Mouse (Mus musculus) layer of hippocampus, adult 6 months (tissue): Measurements from ENCODE around the gene Vmn1r130. TPM values are rescaled to one million over a fixed set of nuclear protein-coding genes. Genes with fewer than 3 reads are reported as not detected.

Experiments used
- long read RNA-seq, 2 experiments: library from polyadenylated mRNA; unstranded; transcript quantifications; one replicate each; pipeline ENCODE4 v2.0.0; 2019 to 2020
- polyA plus RNA-seq: library from polyadenylated mRNA; unstranded; fragments of <200 nt; fragmentation: Nextera tagmentation; gene quantifications from 2 replicates; pipeline ENCODE4 v1.2.3, GENCODE M21; 2021

Gene Vmn1r130
- polyA plus RNA-seq, result not detected in 2 replicates
- long read RNA-seq, experiment 1, result 0 reads
- long read RNA-seq, experiment 2, result 0 reads

GRCm38 (mm10) chr7:21511480-21511879, at the start of gene Vmn1r130:
TSS of gene Vmn1r130 (plus strand) at chr7:21511780.

DNA sequence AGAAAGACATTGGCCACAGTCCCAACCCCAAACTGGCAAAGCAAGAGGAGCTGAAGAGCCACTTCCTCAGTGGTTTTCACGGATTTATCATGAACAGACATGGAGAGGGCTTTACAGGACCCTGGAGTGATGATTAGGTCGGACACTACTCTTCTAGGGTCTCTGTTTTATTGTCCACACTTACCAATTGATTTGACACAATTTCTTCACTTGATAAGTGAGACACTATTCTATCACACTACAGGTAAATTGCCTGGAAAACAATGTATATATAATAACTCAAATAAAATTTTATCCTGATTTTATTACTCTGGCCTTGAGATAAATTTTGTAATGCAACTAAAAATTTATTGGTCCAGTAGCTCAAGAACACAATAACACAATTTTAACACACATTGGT, 34.4 kb downstream of the Vmn1r130 start, which contains the start of gene Vmn1r131:
Gene Vmn1r131 (minus strand): TSS at position 101 of the 400 bp plus-strand sequence.

Other genes starting within 250 kb of the Vmn1r130 start
- gene Vmn1r125, start 239.6 kb upstream of the Vmn1r130 start, polyA plus RNA-seq, result not detected in 2 replicates
- gene Vmn1r126, start 210.3 kb upstream of the Vmn1r130 start, polyA plus RNA-seq, result not detected in 2 replicates
- not detected in 2 replicates for gene Vmn1r127, start 191.9 kb upstream of the Vmn1r130 start, polyA plus RNA-seq
- not detected in 2 replicates for gene Vmn1r128, start 162.4 kb upstream of the Vmn1r130 start, polyA plus RNA-seq
- gene Vmn1r129, start 150.5 kb upstream of the Vmn1r130 start, polyA plus RNA-seq, result not detected in 2 replicates
- not detected in 2 replicates for gene Gm6882, start 79.0 kb upstream of the Vmn1r130 start, polyA plus RNA-seq
- not detected in 2 replicates for gene Vmn1r131, start 34.3 kb downstream of the Vmn1r130 start, polyA plus RNA-seq
- not detected in 2 replicates for gene Vmn1r132, start 102.3 kb downstream of the Vmn1r130 start, polyA plus RNA-seq
- not detected in 2 replicates for gene Gm4175, start 249.7 kb downstream of the Vmn1r130 start, polyA plus RNA-seq